Mouse (Mus musculus): Measurements from ENCODE around the gene Slc26a10. TPM values are rescaled to one million over a fixed set of nuclear protein-coding genes. Genes with fewer than 3 reads are reported as not detected.
"Not testable (repeated sequence)": the region's sequence is repeated elsewhere in the genome, so short reads cannot be mapped to it uniquely, and the experiment has no call there.

Slc26a10 gene
- polyA plus RNA-seq, 1 experiment from 2014 or later = 18.0 TPM

GRCm38 (mm10) chr10:127167614-127168192 is 12.7 kb downstream of the Slc26a10 start:
- H3K4me3 ChIP-seq = no peak overlapping the region
- no peak overlapping the region for H3K9ac ChIP-seq
- WGBS = 20% methylated on average over 10 of the region's 10 CpGs
- H3K27me3 ChIP-seq (replicated peaks) = peaks cover 99% of the 10 kb centered on the region
- no peak overlapping the region for H3K27ac ChIP-seq (replicated peaks)
- H3K9me3 ChIP-seq = no peaks in the 10 kb centered on the region
- peaks cover 48% of the 10 kb centered on the region for H3K4me1 ChIP-seq
- H3K4me2 ChIP-seq = peak overlapping the region; percentile 27; the same call in 1 of the 2 replicates
- ATAC-seq (ENCODE audit: extremely low read depth, insufficient number of reproducible peaks, low FRiP score, low TSS enrichment) = no peak
- H3K36me3 ChIP-seq = no peaks in the 10 kb centered on the region

GRCm38 (mm10) chr10:127166771-127167613 is 13.5 kb downstream of the Slc26a10 start:
- 18% methylated on average over 15 of the region's 15 CpGs for WGBS
- H3K27me3 ChIP-seq (replicated peaks) = peaks cover 94% of the 10 kb centered on the region
- no peaks in the 10 kb centered on the region for H3K36me3 ChIP-seq
- no peak for ATAC-seq (ENCODE audit: extremely low read depth, insufficient number of reproducible peaks, low FRiP score, low TSS enrichment)
- H3K27ac ChIP-seq (replicated peaks) = no peak overlapping the region
- H3K9ac ChIP-seq = no peak overlapping the region; the same call in 1 of the 2 replicates
- H3K4me2 ChIP-seq = peak overlapping the region; percentile 100
- H3K9me3 ChIP-seq = no peaks in the 10 kb centered on the region
- H3K4me3 ChIP-seq = peak overlapping the region; percentile 66
- H3K4me1 ChIP-seq = peaks cover 48% of the 10 kb centered on the region

- H3K4me3 ChIP-seq = peak overlapping the region; percentile 66
- H3K27me3 ChIP-seq (replicated peaks) = peaks cover 88% of the 10 kb centered on the region
- peaks cover 48% of the 10 kb centered on the region for H3K4me1 ChIP-seq
- no peak for ATAC-seq (ENCODE audit: extremely low read depth, insufficient number of reproducible peaks, low FRiP score, low TSS enrichment)
- H3K9me3 ChIP-seq = no peaks in the 10 kb centered on the region
- peak overlapping the region; percentile 80; the same call in 1 of the 2 replicates for H3K9ac ChIP-seq
- H3K36me3 ChIP-seq = no peaks in the 10 kb centered on the region
- 5% methylated on average over 11 of the region's 11 CpGs for WGBS
- H3K27ac ChIP-seq (replicated peaks) = no peak overlapping the region
- peak overlapping the region; percentile 100 for H3K4me2 ChIP-seq
Observed at GRCm38 (mm10) chr10:127166404-127166715, 14.1 kb downstream of the Slc26a10 start.

GRCm38 (mm10) chr10:127165654-127166403 is 14.6 kb downstream of the Slc26a10 start:
- H3K9me3 ChIP-seq = no peaks in the 10 kb centered on the region
- no peak for ATAC-seq (ENCODE audit: extremely low read depth, insufficient number of reproducible peaks, low FRiP score, low TSS enrichment)
- peaks cover 83% of the 10 kb centered on the region for H3K27me3 ChIP-seq (replicated peaks)
- H3K36me3 ChIP-seq = no peaks in the 10 kb centered on the region
- 1% methylated on average over 54 of the region's 56 CpGs for WGBS
- H3K4me3 ChIP-seq = peak overlapping the region; percentile 66
- peak overlapping the region; percentile 80 for H3K9ac ChIP-seq
- H3K4me2 ChIP-seq = peak overlapping the region; percentile 100
- peaks cover 45% of the 10 kb centered on the region for H3K4me1 ChIP-seq
- no peak overlapping the region for H3K27ac ChIP-seq (replicated peaks)

GRCm38 (mm10) chr10:127165354-127165653 is 15.1 kb downstream of the Slc26a10 start:
- H3K9me3 ChIP-seq = no peaks in the 10 kb centered on the region
- under 1% methylated on average over 40 of the region's 42 CpGs for WGBS
- H3K9ac ChIP-seq = peak overlapping the region; percentile 80
- no peak overlapping the region for H3K27ac ChIP-seq (replicated peaks)
- peak overlapping the region; percentile 66 for H3K4me3 ChIP-seq
- H3K4me1 ChIP-seq = peaks cover 39% of the 10 kb centered on the region
- H3K36me3 ChIP-seq = no peaks in the 10 kb centered on the region
- H3K4me2 ChIP-seq = peak overlapping the region; percentile 100
- H3K27me3 ChIP-seq (replicated peaks) = peaks cover 81% of the 10 kb centered on the region
- ATAC-seq (ENCODE audit: extremely low read depth, insufficient number of reproducible peaks, low FRiP score, low TSS enrichment) = 0 out of 2 replicates have a peak, but pooled peaks have one; percentile 7

- H3K9ac ChIP-seq = peak within 1 kb of the TSS; percentile 80
- H3K4me3 ChIP-seq = peak within 1 kb of the TSS; percentile 66
- no peaks in the 10 kb centered on the region for H3K36me3 ChIP-seq
- H3K4me1 ChIP-seq = peaks cover 34% of the 10 kb centered on the region
- peak within 1 kb of the TSS; percentile 100 for H3K4me2 ChIP-seq
- 2% methylated on average over 52 of the region's 52 CpGs for WGBS
- no peak within 1 kb of the TSS for H3K27ac ChIP-seq (replicated peaks)
- H3K27me3 ChIP-seq (replicated peaks) = peaks cover 79% of the 10 kb centered on the region
- H3K9me3 ChIP-seq = no peaks in the 10 kb centered on the region
- peak; percentile 37; the same call in 1 of the 2 replicates for ATAC-seq (ENCODE audit: extremely low read depth, insufficient number of reproducible peaks, low FRiP score, low TSS enrichment)
Observed at GRCm38 (mm10) chr10:127164631-127165353, 15.7 kb downstream of the Slc26a10 start, which contains the start of gene B4galnt1. Gene B4galnt1 (plus strand): TSS chr10:127165225.

- H3K9ac ChIP-seq = no peak overlapping the region
- peak overlapping the region; percentile 66; the same call in 1 of the 2 replicates for H3K4me3 ChIP-seq
- no peak for ATAC-seq (ENCODE audit: extremely low read depth, insufficient number of reproducible peaks, low FRiP score, low TSS enrichment)
- H3K36me3 ChIP-seq = no peaks in the 10 kb centered on the region
- no peak overlapping the region for H3K27ac ChIP-seq (replicated peaks)
- H3K27me3 ChIP-seq (replicated peaks) = peaks cover 77% of the 10 kb centered on the region
- H3K9me3 ChIP-seq = no peaks in the 10 kb centered on the region
- peak overlapping the region; percentile 100 for H3K4me2 ChIP-seq
- H3K4me1 ChIP-seq = peaks cover 33% of the 10 kb centered on the region
- 88% methylated on average over 4 of the region's 4 CpGs for WGBS
Observed at GRCm38 (mm10) chr10:127164190-127164589, 16.3 kb downstream of the Slc26a10 start.

GRCm38 (mm10) chr10:127162771-127163261 is 17.6 kb downstream of the Slc26a10 start:
- H3K4me3 ChIP-seq; H3K4me2 ChIP-seq; ATAC-seq (ENCODE audit: extremely low read depth, insufficient number of reproducible peaks, low FRiP score, low TSS enrichment); H3K36me3 ChIP-seq; H3K27ac ChIP-seq (replicated peaks); H3K9me3 ChIP-seq; H3K9ac ChIP-seq: not testable (repeated sequence)
- Histone ChIP-seq H3K4me1 (peaks cover 29% of the 10 kb centered on the region), H3K27me3 (replicated peaks) (peaks cover 63% of the 10 kb centered on the region)
- WGBS = 37% methylated on average over 7 of the region's 7 CpGs

GRCm38 (mm10) chr10:127160728-127161127 is 19.7 kb downstream of the Slc26a10 start:
- Histone ChIP-seq H3K36me3 (no peaks in the 10 kb centered on the region), H3K9ac (no peak overlapping the region), H3K4me2 (no peak overlapping the region), H3K4me1 (peaks cover 12% of the 10 kb centered on the region), H3K9me3 (no peaks in the 10 kb centered on the region), H3K27me3 (replicated peaks) (peaks cover 42% of the 10 kb centered on the region), H3K27ac (replicated peaks) (no peak overlapping the region), H3K4me3 (no peak overlapping the region)
- ATAC-seq (ENCODE audit: extremely low read depth, insufficient number of reproducible peaks, low FRiP score, low TSS enrichment) = no peak
- 55% methylated on average over 3 of the region's 3 CpGs for WGBS

- 74% methylated on average over 9 of the region's 9 CpGs for WGBS
- Histone ChIP-seq H3K36me3 (no peaks in the 10 kb centered on the region), H3K27ac (replicated peaks) (no peak overlapping the region), H3K4me3 (no peak overlapping the region), H3K9me3 (no peaks in the 10 kb centered on the region), H3K4me2 (no peak overlapping the region), H3K27me3 (replicated peaks) (peaks cover 35% of the 10 kb centered on the region), H3K9ac (no peak overlapping the region), H3K4me1 (peaks cover 5% of the 10 kb centered on the region)
- no peak for ATAC-seq (ENCODE audit: extremely low read depth, insufficient number of reproducible peaks, low FRiP score, low TSS enrichment)
Observed at GRCm38 (mm10) chr10:127160081-127160480, 20.4 kb downstream of the Slc26a10 start.

Measured in heart, embryonic 13.5 days (tissue).